Mouse (Mus musculus): ENCODE results near the gene Hhip. TPM values are rescaled to one million over a fixed set of nuclear protein-coding genes. Genes with fewer than 3 reads are reported as not detected.
A peak's percentile ranks its signal among the peaks of the same experiment; 100 is the strongest.

Gene Hhip
- 15.4 and 16.7 TPM in 2 replicates for polyA plus RNA-seq (2015; fragmentation: Nextera tagmentation; extraction: Ambion mirVana)

GRCm38 (mm10) chr8:80057198-80058174, at the start of gene Hhip:
Gene Hhip (minus strand): TSS chr8:80058006.
- Histone ChIP-seq H3K36me3 (no peaks in the 10 kb centered on the region), H3K4me3 (replicated peaks) (peak within 1 kb of the TSS; percentile 54), H3K9me3 (no peaks in the 10 kb centered on the region), H3K9ac (peak within 1 kb of the TSS; percentile 29), H3K27me3 (replicated peaks) (no peaks in the 10 kb centered on the region), H3K4me2 (peak within 1 kb of the TSS; percentile 91), H3K4me1 (0 out of 2 replicates have a peak, but pooled peaks cover 7% of the 10 kb centered on the region), H3K27ac (peak within 1 kb of the TSS; percentile 54; the same call in 1 of the 2 replicates)
- under 1% methylated on average over 38 of the region's 56 CpGs for WGBS
- peak; percentile 75; the same call in 1 of the 2 replicates for ATAC-seq (ENCODE audit: insufficient read depth, low FRiP score, low read depth)

GRCm38 (mm10) chr8:80087021-80087420, 29.2 kb upstream of the Hhip start:
- 88% methylated on average over 2 of the region's 2 CpGs for WGBS
- Histone ChIP-seq H3K36me3 (no peaks in the 10 kb centered on the region), H3K4me3 (replicated peaks) (no peak overlapping the region), H3K27me3 (replicated peaks) (no peaks in the 10 kb centered on the region), H3K4me1 (no peaks in the 10 kb centered on the region), H3K4me2 (no peak overlapping the region), H3K9me3 (no peaks in the 10 kb centered on the region), H3K27ac (no peak overlapping the region), H3K9ac (no peak overlapping the region)
- no peak for ATAC-seq (ENCODE audit: insufficient read depth, low FRiP score, low read depth)

- Histone ChIP-seq H3K9ac (no peak overlapping the region), H3K4me1 (0 out of 2 replicates have a peak, but pooled peaks cover 7% of the 10 kb centered on the region), H3K36me3 (no peaks in the 10 kb centered on the region), H3K4me2 (peak overlapping the region; percentile 91), H3K4me3 (replicated peaks) (peak overlapping the region; percentile 54), H3K9me3 (no peaks in the 10 kb centered on the region), H3K27ac (peak overlapping the region; percentile 54; the same call in 1 of the 2 replicates), H3K27me3 (replicated peaks) (no peaks in the 10 kb centered on the region)
- peak; percentile 37; the same call in 1 of the 2 replicates for ATAC-seq (ENCODE audit: insufficient read depth, low FRiP score, low read depth)
- WGBS, result 3% methylated on average over 7 of the region's 12 CpGs
Observed at GRCm38 (mm10) chr8:80058193-80058592, 387 bp upstream of the Hhip start.

GRCm38 (mm10) chr8:80056331-80057070, 1.3 kb downstream of the Hhip start:
- Histone ChIP-seq H3K36me3 (no peaks in the 10 kb centered on the region), H3K9me3 (no peaks in the 10 kb centered on the region), H3K4me1 (0 out of 2 replicates have a peak, but pooled peaks cover 7% of the 10 kb centered on the region), H3K27ac (no peak overlapping the region), H3K27me3 (replicated peaks) (no peaks in the 10 kb centered on the region), H3K4me2 (peak overlapping the region; percentile 91), H3K9ac (no peak overlapping the region), H3K4me3 (replicated peaks) (peak overlapping the region; percentile 54)
- WGBS, result 10% methylated on average over 13 of the region's 13 CpGs
- ATAC-seq (ENCODE audit: insufficient read depth, low FRiP score, low read depth), result no peak

GRCm38 (mm10) chr8:80055777-80056176, 2.0 kb downstream of the Hhip start:
- WGBS, result 11% methylated on average over 10 of the region's 10 CpGs
- Histone ChIP-seq H3K27ac (no peak overlapping the region), H3K4me1 (0 out of 2 replicates have a peak, but pooled peaks cover 7% of the 10 kb centered on the region), H3K4me2 (peak overlapping the region; percentile 91), H3K9ac (no peak overlapping the region), H3K36me3 (no peaks in the 10 kb centered on the region), H3K4me3 (replicated peaks) (peak overlapping the region; percentile 54), H3K9me3 (no peaks in the 10 kb centered on the region), H3K27me3 (replicated peaks) (no peaks in the 10 kb centered on the region)
- no peak for ATAC-seq (ENCODE audit: insufficient read depth, low FRiP score, low read depth)

- Histone ChIP-seq H3K9me3 (no peaks in the 10 kb centered on the region), H3K36me3 (no peaks in the 10 kb centered on the region), H3K4me1 (0 out of 2 replicates have a peak, but pooled peaks cover 7% of the 10 kb centered on the region), H3K27ac (no peak overlapping the region), H3K4me3 (replicated peaks) (peak overlapping the region; percentile 54), H3K4me2 (peak overlapping the region; percentile 91), H3K27me3 (replicated peaks) (no peaks in the 10 kb centered on the region), H3K9ac (no peak overlapping the region)
- ATAC-seq (ENCODE audit: insufficient read depth, low FRiP score, low read depth), result no peak
- WGBS, result 23% methylated on average over 6 of the region's 6 CpGs
Observed at GRCm38 (mm10) chr8:80055094-80055493, 2.7 kb downstream of the Hhip start.

- Histone ChIP-seq H3K36me3 (no peaks in the 10 kb centered on the region), H3K27ac (no peak overlapping the region), H3K4me1 (0 out of 2 replicates have a peak, but pooled peaks cover 7% of the 10 kb centered on the region), H3K4me3 (replicated peaks) (no peak overlapping the region; the same call in 1 of the 2 replicates), H3K4me2 (0 out of 2 replicates have a peak overlapping the region, but pooled peaks have one; percentile 5), H3K27me3 (replicated peaks) (no peaks in the 10 kb centered on the region), H3K9me3 (no peaks in the 10 kb centered on the region), H3K9ac (no peak overlapping the region)
- ATAC-seq (ENCODE audit: insufficient read depth, low FRiP score, low read depth), result no peak
- WGBS, result 22% methylated on average over 4 of the region's 4 CpGs
Observed at GRCm38 (mm10) chr8:80054216-80054615, 3.6 kb downstream of the Hhip start.

- Histone ChIP-seq H3K4me2 (no peak overlapping the region), H3K4me1 (0 out of 2 replicates have a peak, but pooled peaks cover 4% of the 10 kb centered on the region), H3K9me3 (no peaks in the 10 kb centered on the region), H3K27me3 (replicated peaks) (no peaks in the 10 kb centered on the region), H3K9ac (no peak overlapping the region), H3K4me3 (replicated peaks) (no peak overlapping the region), H3K27ac (no peak overlapping the region), H3K36me3 (no peaks in the 10 kb centered on the region)
- ATAC-seq (ENCODE audit: insufficient read depth, low FRiP score, low read depth), result no peak
- WGBS, result 32% methylated on average over 1 of the region's 1 CpGs
Observed at GRCm38 (mm10) chr8:80052838-80053237, 5.0 kb downstream of the Hhip start.

GRCm38 (mm10) chr8:80051494-80051893, 6.3 kb downstream of the Hhip start:
- Histone ChIP-seq H3K27me3 (replicated peaks) (no peaks in the 10 kb centered on the region), H3K9ac (no peak overlapping the region), H3K36me3 (no peaks in the 10 kb centered on the region), H3K27ac (no peak overlapping the region), H3K4me3 (replicated peaks) (no peak overlapping the region), H3K4me2 (no peak overlapping the region), H3K9me3 (no peaks in the 10 kb centered on the region), H3K4me1 (no peaks in the 10 kb centered on the region)
- 63% methylated on average over 5 of the region's 5 CpGs for WGBS
- ATAC-seq (ENCODE audit: insufficient read depth, low FRiP score, low read depth), result no peak

- Histone ChIP-seq H3K27ac (no peak overlapping the region), H3K4me2 (no peak overlapping the region), H3K9me3 (no peaks in the 10 kb centered on the region), H3K9ac (no peak overlapping the region), H3K27me3 (replicated peaks) (no peaks in the 10 kb centered on the region), H3K4me1 (no peaks in the 10 kb centered on the region), H3K4me3 (replicated peaks) (no peak overlapping the region), H3K36me3 (no peaks in the 10 kb centered on the region)
- no peak for ATAC-seq (ENCODE audit: insufficient read depth, low FRiP score, low read depth)
- WGBS, result 39% methylated on average over 15 of the region's 15 CpGs
Observed at GRCm38 (mm10) chr8:80049256-80050005, 8.4 kb downstream of the Hhip start.

- H3K4me3 ChIP-seq (replicated peaks), result no peak overlapping the region
- ATAC-seq (ENCODE audit: insufficient read depth, low FRiP score, low read depth), result no peak
- H3K4me1 ChIP-seq, result no peaks in the 10 kb centered on the region
- H3K4me2 ChIP-seq, result no peak overlapping the region
- H3K27me3 ChIP-seq (replicated peaks), result no peaks in the 10 kb centered on the region
- WGBS, result 76% methylated on average over 4 of the region's 4 CpGs
- H3K9me3 ChIP-seq, result no peaks in the 10 kb centered on the region
- no peak overlapping the region for H3K27ac ChIP-seq
- H3K36me3 ChIP-seq, result no peaks in the 10 kb centered on the region
- H3K9ac ChIP-seq, result no peak overlapping the region
Observed at GRCm38 (mm10) chr8:80048256-80048655, 9.6 kb downstream of the Hhip start.

Data from stomach, embryonic 15.5 days (tissue).